Mouse (Mus musculus): ENCODE measurements around the gene Pank2.

GRCm38 (mm10) chr2:131323675-131324074 lies 61.4 kb downstream of the Pank2 start:
- no peak for TF ChIP-seq CTCF (IDR thresholded peaks at IDR 0.05; ENCODE audit: low read depth, low read length)
- no peak for TF ChIP-seq POLR2A (IDR thresholded peaks at IDR 0.05; ENCODE audit: borderline replicate concordance, low read depth, low read length)

All from bone marrow macrophage, adult 2 months (primary cell).